Mouse (Mus musculus) frontal cortex, adult (tissue): Measurements from ENCODE around the gene Zfp174.

Source experiments
- ATAC-seq: cut with Nextera tagmentation; 2 replicates; pipeline ENCODE4 v1.9.2; 2017; ENCODE audit warnings: mild to moderate bottlenecking, moderate library complexity, mixed read lengths; ENCODE audit not compliant: low TSS enrichment

The Zfp174 gene

DNA sequence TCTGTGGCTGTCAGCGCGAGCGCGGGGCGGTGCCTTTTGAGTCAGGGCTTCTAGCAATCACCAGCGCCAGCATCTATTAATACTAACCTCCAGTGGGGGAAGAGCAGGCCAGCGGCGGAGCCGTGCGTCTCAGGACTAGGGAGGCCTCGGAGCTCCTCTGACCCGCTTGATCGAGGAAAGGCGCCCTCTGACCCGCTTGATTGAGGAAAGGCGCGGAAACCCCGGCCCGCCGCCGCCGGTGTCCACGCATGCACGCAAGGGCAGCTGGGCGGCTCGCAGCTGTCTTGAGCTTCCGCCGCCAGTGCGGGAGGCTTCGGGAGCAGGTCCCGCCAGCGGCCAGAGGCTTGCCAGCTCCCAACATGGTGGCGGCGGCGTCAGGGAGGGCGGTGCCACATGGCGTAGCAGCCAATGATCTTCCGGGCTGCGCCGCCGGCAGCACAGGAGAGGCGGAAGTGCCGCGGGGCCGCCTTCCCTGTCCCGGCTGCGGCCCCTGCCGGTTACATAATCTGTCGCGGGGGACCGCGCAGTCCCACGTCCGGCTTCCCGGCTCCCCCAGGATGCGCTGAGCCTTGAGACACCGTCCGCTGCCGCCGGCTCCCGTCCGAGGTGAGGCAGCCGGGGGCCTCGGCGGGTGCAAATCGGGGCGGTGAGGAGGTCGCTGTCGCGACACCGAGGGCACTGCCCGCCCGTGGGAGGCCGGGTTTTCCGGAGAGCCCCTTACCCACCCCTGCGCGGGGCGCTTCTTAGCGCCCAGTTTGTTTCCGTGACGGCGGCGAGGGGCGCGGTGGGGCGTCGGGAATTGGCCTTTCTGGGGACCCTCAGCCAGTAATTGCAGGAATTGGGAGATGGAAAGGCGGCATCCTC, 37.4 kb downstream of the Zfp174 start, which contains the start of the genes Zfp597 and Gm20695:
Gene Zfp597 (minus strand): TSS at position 361 of the 864 bp plus-strand sequence.
Gene Gm20695 (plus strand): TSS at position 448 of the 864 bp plus-strand sequence.
- ATAC-seq = peak; percentile 98

DNA sequence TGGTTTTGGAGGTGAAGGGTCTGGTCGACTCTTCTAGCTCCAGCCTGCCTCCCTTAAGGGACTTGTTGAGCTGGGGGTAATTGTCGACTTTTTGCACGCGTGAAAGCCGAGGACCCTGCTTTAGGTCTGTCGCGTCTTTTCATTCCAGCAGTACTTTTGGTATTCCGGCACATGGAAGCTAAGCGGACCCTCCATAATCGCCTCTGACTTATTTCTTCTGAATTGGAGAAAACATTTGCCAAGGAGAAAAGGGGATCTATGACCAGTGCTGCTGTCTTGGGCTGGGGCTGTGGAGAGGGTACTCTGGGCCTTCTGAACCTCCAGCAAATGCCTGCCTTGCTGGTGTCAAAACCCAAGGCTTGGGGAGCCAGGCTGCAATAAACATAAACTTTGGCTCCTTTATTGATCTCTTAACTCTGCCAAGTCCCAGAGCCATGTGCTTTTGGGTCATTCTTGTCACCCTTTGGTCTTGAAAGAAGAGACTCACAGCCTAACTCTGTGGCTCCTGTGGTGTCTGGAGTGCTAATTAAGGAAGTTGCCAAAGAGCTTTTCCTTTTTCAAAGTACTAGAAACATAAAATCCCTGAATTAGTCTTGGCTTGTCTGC, 38.1 kb downstream of the Zfp174 start:
- ATAC-seq = no peak

DNA sequence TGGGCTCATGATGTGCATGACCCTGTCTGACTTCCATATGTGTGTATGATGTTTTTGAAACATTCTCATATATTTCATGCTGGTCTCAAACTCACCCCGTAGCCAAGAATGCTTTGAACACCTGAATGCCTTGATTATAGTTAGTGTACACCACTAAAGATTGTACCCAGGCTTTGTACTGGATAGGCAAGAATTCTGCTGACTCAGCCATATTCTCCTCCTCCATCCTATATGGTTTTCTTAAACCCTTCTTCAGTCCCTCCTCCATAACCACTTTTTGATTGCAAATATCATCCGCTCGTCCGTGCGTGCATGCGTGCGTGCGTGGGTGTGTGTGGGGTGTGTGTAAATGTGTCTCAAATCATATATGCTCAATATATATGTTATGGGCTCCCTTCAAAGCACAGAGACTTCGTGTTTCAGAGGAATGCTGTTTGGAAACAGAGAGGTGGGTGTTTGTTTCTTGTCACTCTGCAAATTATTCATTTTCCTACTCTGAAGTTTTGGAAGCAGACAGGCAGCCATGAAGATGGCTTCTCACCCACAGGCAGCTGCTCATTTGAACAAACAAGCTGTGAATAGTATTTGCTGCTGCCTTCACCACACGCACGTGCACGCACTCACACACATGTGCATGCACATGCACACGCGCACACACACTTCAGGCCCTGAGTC, 44.7 kb downstream of the Zfp174 start:
- peak; percentile 52; the same call in 1 of the 2 replicates for ATAC-seq

DNA sequence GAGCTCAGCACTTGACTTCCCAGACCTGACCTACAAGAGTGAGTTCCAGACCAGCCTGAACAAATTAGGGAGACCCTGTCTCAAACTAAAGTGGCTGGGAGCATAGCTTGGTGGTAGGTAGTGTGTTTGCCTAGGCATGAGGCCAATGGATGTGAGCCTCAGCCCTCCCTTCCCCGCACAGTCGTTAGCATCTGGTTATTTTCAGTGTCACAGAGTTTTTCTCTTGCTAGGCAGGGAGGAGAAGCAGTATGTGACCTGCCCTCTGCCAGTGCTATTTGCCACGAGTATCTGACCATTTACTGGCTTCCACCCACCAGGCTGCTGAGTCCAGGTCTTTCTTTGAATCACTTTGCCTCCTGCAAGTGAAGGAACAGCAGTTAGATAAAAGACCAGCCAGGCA, 46.7 kb downstream of the Zfp174 start:
- ATAC-seq = no peak

DNA sequence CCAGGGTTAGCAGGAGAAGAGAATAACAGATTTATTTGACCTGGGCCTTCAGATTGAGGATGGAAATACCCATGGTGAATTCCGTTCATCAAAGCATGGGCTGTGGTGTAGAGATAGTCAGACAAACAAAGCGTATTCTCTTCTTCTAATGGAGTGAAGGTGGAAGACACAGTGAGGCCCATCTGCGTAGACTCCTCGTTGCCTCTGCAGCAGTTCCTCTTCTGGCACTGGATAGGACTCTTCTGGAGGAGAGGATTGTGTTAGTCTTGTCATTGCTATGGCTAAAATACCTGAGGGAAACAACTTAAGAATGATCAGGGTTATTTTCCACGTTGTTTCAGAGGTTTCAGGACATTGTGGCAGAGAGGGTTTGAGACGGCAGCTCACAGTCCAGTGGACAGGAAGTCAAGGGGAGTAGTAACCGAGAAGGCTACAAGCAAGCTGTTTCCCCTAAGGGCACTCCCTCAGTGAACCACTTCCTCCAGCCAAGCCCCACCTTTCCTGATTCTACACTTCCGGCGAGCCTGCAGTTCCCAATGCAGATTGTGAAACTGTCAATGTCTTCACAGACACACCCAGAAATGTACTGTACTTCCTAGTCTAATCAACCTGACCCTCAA, 48.2 kb downstream of the Zfp174 start:
- ATAC-seq = no peak

DNA sequence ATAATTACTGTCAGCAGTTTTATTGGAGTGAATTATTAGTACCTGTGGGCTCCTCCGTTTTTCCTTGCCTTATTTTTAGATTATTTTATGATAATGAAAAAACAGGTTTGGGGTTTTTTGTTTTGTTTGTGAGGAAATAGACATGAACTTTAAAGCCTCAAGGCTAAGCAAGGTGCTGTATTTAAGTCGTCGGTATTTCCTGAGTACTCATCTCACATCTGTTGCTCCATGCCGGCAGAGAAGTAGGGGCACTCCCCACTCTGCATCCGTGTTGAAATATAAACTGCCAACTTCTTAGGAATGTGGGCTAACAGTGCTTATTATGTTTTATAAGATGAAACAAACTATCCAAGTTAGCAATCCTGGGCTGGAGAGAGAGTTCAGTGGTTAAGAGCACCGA, 49.0 kb downstream of the Zfp174 start:
- no peak for ATAC-seq

DNA sequence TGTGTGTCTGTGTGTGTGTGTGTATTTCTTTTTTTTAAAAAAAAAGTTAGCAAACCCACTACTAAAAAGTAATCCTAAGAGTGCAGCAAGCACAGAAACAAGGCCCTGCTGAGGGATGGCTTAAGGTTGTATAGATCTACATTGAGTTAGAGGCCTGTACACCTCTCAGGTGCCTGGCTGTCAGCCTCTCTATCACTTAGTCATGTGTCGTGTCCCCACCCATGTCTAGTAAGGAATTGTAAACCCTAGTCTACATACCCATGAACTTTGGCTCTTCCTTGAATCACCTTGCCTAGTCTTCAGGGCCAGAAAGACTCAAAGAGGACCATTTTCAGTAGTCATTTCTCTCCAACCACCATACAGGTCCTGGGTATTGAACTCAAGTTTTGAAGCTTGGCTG, 49.5 kb downstream of the Zfp174 start:
- no peak for ATAC-seq

DNA sequence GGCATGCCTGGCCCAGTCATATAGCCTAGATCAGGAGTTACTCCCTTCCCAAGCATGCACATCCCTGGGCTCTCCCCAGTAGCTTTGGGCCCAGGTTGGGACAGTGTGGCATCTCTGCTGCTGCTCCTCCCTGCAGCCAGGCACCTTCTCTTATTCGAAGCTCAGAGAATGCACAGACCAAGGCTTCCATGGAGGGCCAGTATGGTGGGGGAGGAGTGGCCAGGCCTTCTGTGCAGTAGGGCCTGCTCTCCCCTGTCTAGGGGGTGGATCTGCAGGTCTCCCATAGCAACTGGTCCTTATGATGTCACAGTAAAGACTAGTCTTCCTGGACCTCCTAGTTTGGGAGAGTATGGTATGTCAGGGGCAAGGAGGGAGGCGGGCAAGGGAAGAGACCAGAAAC, 60.4 kb downstream of the Zfp174 start:
- no peak for ATAC-seq
